Mouse (Mus musculus) fibroblast of lung, adult 2 months (primary cell): ENCODE data around the gene Nelfe.
A peak's percentile ranks its signal among the peaks of the same experiment; 100 is the strongest.
"Not testable (repeated sequence)": the region's sequence is repeated elsewhere in the genome, so short reads cannot be mapped to it uniquely, and the experiment has no call there.

Experiments
- DNase-seq: peaks from one replicate; pipeline ENCODE4 v3.0.0-alpha.2; 2011; ENCODE audit warnings: low read depth

Gene Nelfe

DNA sequence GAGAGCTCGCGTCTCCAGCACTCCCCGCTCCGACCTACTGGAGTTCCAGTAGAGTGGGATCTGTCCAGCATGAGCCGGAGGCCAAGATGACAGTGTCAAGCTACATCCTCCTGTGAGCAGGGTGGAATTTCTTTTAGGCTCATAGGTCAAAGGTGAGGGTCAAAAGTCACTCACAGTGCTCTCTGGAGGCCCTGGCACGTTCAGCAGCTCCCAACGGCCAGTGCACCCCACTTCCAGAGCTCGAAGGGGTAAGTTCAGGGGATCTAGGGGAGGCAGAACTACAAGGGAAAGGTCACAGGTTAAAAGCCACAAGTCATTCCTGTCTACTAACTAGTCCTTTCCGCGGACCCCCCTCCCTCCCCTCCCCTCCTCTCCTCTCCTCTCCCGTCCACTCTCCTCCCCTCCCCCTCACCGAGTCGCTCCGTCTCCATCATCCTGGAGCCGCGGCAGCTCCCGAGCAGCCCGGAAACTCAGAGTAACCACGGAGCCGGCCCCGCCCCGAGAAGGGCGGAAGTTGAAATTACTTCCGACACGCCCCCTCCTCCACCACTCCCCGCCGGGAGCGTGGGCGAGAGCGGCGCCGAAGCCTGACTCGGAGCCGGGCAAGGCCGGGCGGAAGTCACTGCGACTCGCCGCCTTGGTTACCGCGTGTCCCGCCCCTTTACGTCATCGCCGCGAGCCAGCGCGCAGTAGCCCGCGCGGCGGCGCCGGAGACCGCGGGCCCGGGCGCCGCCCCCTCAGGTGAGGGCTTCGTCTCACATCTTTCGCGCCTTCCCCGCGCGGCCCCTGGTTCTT lies at the start of gene Nelfe, which contains the start of gene Skiv2l:
Gene Nelfe (plus strand): TSS at position 670 of the 795 bp plus-strand sequence.
Gene Skiv2l (minus strand): TSS at position 489 of the 795 bp plus-strand sequence.
- peak; percentile 92 for DNase-seq

DNA sequence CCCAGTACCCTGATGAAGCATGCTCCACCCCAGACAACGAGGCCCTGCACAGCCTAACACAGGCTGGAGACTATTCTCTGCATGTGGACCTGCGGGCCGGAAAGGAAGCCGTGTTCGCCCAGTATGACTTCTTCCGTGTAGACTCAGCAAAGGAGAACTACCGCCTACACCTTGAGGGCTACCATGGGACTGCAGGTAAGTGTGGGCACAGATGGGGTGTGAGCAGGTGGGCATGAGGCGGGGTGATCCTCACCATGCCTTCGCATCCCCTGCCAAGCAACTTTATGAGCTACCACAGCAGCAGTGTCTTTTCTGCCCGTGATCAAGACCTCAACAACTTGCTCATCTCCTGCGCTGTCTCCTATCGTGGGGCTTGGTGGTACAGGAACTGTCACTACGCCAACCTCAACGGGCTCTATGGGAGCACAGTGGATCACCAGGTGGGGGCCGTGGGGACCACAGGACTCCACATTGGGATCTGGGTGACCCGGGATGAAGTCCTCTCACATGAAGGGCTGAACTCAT lies 49.3 kb upstream of the Nelfe start:
- DNase-seq: not testable (repeated sequence)

DNA sequence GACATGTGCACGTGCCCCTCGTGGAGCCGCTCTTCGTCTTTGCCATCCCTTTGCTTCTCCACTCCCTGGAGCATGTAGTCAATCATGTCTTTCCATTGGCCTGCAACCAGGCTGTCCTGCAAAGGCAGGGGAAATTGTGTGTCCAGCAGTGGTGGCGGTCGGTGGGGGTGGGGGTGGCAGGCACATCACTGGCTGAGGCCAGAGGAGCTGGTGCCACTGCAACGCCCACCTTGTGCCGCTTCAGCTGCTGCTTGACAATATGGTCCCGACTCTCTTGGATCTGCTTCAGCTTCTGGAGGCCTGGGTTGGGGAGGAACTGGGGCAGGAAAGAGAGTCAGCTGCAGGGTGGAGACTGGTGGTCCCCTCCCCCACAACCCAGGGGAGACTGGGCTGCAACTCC lies 47.4 kb upstream of the Nelfe start:
- not testable (repeated sequence) for DNase-seq

DNA sequence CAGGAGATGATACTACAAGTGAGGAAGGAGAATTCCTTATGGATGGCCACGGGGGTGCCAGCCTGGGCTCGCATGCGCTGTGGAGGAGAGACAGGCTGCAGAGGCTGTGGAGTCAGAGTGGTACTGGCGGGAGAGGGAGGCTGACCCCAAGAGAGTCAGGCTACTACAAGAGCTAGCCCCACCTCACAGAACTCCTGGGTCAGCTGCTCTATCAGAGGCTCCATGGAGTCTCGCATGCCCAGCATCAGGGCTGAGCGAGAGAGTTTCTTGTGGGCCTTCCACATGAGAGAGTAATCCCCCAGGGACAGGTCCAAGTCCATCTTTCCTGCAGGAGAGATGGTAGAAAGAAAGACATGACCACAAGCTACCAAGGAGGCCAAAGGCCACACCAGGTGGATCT lies 46.8 kb upstream of the Nelfe start:
- DNase-seq: not testable (repeated sequence)

DNA sequence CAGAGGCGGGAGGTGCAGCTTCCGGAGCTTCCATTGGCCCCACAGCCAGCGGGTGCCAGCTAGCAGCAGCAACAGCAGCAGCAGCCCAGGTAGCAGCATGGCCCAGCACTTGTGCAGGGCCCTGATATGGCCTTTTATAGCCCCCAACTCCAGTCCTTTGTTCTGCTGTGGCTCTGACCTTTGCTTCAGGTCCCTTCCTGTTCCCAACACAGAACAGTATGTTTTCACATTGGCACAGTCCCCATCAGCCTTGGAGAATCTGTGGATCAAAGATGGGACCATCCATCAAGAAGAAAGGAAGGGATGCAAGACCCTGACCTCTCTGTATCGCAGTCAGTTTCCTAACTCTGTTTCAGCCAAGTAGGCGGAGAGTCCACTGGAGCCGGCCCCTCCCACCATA lies 45.9 kb upstream of the Nelfe start, which contains the start of gene Cyp21a1:
Gene Cyp21a1 (minus strand): TSS at position 261 of the 400 bp plus-strand sequence.
- not testable (repeated sequence) for DNase-seq

DNA sequence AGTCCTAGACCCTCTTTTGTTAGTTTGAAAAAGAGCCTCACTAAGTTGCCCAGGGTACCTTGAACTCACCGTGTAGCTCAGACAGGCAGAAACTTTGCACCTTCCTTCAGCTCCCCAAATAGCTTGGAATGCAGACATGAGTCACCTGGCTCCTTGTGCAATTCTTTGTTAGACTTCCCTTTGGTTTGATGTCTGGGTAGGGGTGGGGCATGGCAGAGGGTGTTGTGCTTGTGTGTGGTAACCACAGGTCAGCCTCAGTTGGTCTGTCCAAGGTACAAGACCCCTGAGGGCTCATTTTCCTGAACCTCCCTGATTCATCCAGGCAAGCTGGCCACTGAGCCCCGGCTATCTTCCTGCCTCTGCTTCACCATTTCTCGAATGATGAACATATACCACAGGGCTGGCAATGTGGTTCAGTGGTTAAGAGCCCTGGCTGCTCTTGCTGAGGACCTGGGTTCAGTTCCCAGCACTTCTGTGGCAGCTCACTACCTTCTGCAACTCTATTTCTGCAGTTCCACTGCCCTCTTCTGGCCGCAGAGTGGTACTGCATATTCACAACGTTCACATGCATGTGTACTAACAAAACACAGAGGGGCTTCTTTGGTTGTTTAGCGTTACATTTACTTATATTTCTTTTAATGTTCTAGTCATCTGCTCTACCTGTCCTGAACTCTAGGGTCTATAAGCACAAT lies 45.2 kb upstream of the Nelfe start:
- DNase-seq: no peak

DNA sequence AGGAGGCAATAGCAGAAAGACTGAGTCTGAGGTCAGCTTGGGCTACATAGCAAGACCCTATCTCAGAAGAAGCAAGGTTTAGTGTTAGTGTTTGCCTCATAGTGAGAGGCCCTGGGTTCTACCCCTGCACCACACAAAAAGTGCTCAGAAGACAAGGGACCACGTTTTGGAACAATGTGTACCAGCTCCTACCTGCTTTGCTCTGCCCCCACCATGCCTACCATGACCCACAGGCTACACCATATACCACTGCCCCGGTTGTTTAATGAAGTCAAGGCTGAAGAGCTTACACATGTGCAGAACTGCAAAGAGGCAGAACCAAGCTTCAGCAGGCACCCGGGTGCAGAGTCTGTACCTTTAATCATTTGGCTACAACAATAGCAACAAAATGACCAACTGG lies 43.0 kb upstream of the Nelfe start:
- DNase-seq: no peak

DNA sequence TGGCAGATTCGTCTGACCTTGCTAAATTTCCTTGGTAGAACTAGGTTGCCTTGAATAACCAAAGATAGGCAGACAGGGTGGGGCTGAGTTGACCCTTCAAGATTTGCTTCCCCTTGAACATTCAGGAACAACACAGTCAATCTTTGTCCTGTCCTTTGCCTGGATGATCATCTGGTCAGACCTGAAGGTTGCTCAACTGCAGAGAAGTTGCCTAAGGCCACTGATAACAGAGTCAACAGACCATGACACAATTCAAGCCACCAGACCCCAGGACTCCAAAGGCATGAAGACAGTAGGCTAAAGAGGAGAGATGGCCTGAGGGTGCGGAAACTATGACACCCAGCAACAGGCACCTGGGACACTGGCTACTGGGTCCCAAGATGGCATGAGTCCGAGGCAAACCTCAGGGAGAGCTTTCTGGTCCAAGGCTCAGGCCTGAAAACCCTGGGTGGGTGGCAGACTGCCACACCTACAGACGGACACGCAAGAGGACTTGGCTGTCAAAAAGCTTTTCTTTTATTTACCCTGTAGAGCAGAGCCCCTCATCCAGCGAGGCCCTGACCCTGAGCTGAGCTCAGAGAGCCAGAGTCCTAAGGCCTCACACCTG lies 41.5 kb upstream of the Nelfe start:
- DNase-seq: no peak

DNA sequence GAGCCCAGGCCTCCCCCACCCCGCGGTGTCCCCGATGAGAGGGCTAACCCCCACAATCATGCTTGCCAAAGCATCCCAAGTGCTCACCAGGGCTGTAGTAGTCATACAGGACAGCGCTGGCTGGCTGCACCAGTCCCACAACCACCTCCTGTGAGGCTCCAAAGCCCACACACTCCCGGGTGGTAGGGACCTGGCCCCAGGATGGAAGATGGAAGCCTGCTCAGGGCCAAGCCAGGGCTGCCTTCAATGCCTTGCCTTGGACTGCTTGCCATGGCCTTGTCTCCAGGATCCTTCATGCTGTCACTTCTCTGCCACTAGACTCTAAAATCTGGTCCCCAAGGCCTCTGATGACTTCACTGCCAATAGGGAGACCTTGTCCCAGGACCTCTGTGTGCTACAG lies 39.8 kb upstream of the Nelfe start:
- DNase-seq: not testable (repeated sequence)

DNA sequence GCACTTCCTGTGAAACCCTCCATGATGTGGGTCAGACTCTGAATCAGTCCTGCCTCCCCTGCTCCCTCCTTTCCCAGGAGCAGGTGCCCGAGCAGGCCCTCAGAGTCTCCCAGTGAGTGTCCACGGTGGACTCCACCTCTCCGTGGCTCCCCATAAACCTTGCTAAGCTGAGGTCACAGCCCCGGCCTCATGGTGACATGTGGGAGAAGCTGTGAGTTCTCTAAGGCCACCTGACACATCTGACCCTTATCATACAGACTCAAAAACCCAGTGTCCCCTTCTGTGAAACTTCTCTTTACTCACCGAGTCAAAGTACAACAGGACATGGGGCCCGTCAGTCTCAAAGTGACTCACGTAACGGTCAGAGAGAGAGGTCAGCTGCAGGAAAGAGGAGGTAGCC lies 39.4 kb upstream of the Nelfe start:
- DNase-seq: not testable (repeated sequence)

DNA sequence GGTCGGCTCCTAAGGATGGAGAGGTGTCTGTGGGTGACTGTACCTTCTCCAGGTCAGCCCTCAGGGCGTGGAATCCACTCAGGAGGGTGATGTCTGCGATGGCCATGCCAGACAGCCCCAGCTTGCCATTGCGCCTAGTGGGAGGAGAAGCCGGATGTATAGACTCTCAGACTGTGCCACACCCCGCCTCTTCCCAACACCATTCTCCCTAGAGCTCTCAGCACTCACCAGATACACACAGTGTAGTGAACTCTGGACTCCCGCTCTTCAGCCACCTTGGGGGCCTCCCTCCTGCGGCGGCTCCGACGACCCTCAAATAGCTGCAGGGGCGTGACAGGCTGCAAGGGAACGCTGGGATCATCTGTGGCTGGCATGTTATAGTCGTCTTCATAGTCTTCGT lies 38.9 kb upstream of the Nelfe start:
- DNase-seq: no peak

DNA sequence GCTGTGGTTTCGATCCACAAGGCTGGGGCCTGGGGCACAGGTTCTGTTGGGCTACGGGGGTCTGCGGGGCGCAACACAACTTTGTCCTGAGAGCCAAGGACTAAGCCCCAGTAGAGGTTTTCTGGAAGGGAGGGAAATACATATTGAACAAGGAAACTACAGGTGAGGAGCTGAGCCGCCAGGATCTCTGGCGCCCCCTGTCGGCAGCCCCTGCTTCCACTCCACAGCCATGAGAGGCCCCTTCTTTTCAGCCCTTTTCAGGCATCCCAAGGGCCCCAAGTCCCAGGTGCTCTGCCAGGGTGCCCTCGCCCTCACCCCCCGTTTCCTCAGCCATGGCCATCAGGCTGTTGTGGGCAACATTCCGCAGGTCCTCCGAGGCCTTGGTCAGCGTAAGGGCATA lies 36.4 kb upstream of the Nelfe start:
- DNase-seq: not testable (repeated sequence)

DNA sequence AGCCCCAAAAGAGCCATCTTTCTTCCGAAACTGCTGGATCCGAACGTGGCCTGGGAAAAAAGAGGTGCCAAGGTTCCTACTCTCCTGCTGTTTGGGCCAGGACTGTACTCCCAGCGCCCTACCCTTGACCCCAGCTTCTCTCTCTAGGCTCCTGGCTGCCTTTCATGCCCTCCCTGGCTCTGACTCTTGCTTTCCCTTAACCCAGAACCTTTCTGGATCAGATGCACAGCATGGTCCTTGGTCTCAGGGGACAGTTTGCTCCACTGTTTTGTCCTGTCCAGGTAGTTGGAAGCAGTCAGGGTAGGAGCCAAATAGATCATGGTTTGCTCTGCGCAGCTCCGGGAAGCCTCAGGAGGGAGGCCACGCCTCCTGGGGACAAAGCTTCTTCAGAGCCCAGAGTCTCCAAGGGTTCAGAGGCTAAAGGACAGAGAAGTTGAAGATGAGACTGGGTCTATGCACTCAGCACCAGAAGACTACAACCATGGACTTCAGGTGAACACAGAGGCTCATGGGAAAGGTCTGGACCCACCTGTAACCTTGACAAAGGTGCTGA lies 35.3 kb upstream of the Nelfe start:
- no peak for DNase-seq

DNA sequence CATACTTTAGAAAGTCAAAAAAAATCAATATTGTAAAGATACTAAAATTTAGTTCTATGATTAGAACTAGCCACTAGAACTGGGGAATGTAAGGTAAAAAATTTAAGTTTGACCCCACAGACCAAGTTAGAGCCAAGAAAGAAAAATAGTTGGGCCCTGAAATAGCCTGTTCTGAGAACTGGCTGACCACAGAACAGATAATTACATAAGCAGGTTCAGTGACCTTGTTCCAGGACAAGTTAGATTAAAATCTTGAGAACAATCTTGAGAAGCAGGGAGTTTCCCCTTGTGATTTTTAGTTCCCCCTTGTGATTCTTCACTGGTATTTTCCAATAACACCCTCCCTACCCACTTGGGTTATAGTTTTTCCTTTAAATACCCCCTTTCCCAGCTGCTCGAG lies 19.4 kb upstream of the Nelfe start:
- DNase-seq: not testable (repeated sequence)

DNA sequence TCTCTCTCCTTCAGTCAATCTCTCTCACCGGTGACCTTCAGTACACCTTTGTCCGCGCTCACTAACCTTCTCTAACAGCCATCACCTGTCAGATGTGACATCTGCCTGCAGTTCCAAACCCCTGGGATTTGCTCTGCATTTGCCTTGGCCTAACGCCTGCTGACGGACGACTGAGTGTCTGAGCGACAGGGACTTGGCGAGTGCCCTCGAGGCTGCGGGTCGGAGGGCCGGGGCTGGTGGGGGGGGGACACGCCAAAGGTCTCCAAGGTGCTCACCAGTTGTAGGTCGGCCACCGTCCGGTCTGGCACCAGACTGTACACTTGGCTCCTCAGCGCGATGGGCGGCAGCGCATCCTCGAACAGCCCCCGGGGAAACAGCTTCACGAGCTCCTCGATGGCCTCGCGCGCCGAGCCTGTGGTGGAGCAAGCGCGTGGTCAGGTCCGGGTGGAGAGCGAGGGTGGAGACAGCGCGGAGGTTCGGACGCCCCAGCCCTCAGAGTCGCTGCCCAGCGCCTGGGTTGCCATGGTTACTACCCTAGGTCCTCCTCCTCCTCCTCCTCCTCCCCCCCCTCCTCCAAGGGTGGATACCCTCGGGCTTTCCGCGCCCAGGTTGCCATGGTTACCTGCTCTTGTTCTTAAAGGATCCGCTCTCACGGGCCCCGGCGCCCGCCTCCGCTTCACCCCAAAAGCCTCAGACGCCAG lies 13.9 kb upstream of the Nelfe start:
- DNase-seq: no peak

DNA sequence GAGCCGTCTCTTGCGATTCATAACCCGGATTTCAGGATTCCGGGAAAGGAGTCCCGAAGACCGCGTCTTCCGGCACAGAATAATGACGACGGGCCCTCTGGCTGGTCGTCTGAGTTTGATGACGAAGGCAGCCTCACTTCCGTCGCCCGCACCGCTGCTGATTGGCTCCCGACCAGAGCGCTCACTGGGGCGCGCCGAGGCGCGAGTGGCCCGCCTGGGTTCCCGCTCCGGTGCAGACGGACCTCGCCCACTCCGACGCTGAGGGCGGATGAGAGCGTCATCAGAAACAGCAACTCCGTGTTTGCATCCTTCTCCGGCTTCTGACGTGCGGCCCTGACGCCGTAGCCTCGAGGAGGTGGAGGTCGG lies 13.4 kb upstream of the Nelfe start, which contains the start of the genes Stk19 and Dxo:
Gene Stk19 (minus strand): TSS at position 90 of the 366 bp plus-strand sequence.
Gene Dxo (plus strand): TSS at position 164 of the 366 bp plus-strand sequence.
- DNase-seq: peak; percentile 88

DNA sequence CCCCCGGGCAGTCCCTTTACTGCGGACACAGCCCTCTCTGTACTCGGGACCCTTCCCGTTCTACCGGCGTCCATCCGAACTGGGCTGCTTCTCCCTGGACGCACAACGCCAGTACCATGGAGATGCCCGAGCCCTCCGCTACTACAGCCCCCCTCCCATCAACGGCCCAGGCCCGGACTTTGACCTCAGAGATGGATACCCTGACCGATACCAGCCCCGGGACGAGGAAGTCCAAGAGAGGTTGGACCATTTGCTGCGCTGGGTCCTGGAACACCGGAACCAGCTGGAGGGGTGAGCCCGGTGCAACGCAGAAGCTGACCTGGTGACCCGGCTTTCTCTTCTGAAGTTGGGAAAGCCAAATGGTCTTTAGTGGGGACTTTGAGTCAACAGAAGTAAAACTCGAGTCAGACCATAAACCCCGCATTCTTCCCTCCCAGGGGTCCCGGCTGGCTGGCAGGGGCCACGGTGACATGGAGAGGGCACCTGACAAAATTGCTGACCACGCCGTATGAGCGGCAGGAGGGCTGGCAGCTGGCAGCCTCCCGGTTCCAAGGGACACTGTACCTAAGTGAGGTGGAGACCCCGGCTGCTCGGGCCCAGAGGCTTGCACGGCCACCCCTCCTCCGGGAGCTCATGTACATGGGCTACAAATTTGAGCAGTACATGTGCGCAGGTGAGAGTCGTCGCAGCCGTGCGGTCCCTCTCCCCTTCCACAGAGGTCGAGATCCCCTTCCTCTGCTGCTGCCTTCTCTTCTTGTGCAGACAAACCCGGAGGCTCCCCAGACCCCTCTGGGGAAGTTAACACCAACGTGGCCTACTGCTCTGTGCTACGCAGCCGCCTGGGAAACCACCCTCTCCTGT lies 12.5 kb upstream of the Nelfe start:
- no peak for DNase-seq

DNA sequence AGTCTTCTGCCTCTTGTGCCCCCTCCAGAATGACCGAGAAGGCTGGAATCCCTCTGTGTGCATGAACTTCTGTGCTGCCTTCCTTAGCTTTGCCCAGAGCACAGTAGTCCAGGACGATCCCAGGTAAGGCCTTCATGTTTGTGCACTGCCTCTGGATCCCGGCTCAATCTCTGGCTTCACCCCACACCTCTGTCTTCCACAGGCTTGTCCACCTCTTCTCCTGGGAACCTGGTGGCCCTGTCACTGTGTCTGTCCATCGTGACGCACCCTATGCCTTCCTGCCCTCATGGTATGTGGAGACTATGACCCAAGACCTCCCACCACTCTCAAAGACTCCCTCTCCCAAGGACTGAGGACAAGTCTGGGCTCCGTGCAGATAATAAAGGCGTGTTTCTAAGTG lies 11.4 kb upstream of the Nelfe start:
- DNase-seq: no peak

DNA sequence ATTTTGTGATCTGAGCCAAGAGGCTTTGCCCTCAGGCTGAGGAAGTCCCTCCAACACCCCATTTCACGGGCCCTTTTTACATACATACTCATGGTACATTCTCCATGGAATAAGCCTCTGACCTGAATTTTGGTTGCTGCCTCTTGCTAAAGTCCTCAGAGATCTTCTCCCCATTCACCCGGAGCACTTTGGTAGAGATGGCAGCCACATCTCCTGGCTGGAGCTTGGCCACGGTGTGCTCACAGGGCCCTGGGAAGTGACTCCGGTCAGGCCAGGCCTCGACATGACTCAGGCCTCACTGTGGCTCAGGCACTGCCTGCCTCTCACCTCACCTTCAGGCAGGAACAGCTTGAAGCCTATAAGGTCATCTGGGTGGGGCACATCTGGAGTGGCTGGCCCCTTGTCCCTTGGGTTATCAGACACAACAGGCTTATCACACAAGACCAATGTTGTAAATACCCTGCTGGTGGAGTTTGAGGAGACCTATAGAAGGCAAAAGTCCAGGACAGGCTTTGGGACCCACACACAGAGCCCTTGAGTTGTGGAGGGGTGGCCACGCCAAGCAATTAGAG lies 9.4 kb upstream of the Nelfe start:
- DNase-seq: no peak

DNA sequence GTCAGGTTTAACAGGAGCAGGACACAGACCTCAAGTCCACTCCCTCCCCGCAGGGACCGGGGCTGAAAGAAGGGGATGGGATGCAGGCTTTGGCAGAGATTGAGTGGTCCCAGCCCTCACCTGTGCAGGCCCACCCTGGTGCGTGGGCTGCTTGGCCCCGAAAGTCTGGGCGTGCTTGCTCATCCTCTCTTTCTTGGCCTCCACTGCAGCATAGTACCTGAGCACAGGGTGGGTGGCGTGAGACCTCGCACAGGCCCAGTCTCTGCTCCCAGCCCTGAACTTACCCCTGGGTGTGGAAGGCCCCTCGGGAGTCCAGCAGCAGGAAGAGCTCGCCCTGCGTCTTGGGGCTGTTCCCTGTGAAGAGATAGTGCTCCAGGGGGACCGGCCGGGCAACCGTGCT lies 5.3 kb upstream of the Nelfe start:
- DNase-seq: no peak
